Mouse (Mus musculus): ENCODE data around the gene Zfp526.
"Not testable (repeated sequence)": the region's sequence is repeated elsewhere in the genome, so short reads cannot be mapped to it uniquely, and the experiment has no call there.

Gene Zfp526

DNA sequence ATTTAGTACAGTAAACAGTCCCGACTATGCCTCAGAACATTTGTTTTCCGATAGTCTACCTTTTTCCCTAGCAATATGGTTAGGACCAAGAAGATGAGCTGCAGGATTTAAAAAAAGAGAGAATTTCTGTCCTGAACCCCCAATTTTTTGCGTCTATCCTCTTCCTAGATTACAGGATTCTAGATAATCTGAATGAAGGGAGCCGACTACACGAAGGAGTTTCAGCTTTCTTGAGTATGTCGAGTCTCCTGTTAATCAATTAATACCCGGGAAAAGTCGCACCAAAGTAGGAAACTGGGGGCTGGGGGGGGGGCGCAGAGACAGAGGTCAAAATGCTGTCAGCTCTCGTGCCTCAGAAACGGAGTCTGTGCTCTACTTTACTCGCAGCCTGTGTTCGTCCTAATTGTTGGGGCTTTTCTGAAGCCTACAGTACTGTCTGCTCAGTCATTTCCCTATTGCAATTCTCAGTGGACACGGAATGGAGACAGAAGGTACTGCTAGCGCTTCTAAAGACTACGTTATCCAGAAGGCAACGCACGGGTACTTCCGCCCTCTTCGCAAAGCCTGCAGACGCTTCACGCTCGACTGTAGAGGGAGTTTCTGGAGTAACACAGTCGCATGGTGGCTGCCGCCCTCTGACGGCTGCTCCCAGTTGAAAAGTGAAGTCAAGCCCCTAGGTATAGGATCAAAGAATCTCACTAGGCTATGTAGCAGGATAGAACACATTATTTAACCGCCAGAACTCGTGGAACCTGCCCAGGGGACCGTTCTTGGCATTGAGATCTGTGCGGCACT lies 17.8 kb downstream of the Zfp526 start:
- ATAC-seq (ENCODE audit: low TSS enrichment): peak; percentile 56

DNA sequence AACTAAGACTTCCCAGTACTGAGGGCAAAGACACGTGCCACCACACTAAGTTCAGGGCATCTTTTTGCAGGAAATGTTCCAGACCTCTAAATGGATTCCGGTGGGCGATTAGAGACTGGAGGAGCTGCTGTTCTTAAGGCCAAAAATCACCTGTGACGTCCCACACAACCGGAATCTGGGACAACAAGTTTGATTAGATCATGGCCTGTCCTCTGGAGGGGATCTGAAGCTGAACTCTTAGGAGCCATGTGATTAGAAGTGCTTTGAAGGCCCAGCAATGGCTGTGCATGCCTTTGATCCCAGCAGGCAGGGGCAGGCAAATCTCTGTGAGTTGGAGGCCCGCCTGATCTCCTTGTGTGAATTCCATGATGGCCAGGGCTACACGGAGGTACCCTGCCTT lies 19.4 kb downstream of the Zfp526 start:
- no peak for ATAC-seq (ENCODE audit: low TSS enrichment)

DNA sequence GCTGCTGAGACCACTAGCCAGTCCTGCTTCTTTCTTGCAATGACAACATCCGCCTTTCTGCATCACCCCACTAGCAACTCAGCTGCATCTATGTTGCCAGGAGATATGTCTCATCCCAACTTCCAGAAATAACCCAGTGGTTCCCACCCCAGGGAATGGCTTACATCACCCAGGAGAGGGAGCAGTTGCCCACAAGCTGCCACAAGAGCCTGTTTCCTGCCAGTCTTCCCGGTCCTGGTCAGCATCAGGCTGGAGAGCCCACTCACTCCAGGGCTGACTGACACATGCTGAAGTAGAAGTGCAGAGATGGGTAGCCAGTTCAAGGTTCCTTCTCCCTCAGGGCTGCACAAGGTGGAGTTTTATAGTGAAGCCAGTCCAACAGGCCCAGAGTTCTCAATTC lies 19.8 kb downstream of the Zfp526 start:
- ATAC-seq (ENCODE audit: low TSS enrichment): peak; percentile 39

DNA sequence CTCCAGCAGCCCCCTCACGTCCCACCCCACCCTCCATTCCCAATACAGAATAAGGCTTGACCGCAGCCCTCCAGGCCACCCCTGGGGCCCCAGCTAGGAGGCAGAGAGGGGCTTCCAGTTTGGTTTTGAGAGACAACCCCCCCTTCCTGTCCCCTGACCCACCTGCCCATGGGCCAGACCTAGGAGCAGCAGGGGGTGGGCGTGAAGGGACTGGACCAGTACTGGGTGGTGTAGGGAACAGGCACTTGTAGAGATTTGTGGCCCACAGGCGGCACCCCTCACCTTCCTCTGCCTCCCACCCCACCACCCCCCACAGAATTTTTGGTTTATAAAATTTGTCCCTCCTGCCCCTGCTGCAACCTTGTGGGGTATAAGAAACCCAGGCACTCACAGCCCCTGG lies 22.1 kb downstream of the Zfp526 start:
- ATAC-seq (ENCODE audit: low TSS enrichment): no peak

DNA sequence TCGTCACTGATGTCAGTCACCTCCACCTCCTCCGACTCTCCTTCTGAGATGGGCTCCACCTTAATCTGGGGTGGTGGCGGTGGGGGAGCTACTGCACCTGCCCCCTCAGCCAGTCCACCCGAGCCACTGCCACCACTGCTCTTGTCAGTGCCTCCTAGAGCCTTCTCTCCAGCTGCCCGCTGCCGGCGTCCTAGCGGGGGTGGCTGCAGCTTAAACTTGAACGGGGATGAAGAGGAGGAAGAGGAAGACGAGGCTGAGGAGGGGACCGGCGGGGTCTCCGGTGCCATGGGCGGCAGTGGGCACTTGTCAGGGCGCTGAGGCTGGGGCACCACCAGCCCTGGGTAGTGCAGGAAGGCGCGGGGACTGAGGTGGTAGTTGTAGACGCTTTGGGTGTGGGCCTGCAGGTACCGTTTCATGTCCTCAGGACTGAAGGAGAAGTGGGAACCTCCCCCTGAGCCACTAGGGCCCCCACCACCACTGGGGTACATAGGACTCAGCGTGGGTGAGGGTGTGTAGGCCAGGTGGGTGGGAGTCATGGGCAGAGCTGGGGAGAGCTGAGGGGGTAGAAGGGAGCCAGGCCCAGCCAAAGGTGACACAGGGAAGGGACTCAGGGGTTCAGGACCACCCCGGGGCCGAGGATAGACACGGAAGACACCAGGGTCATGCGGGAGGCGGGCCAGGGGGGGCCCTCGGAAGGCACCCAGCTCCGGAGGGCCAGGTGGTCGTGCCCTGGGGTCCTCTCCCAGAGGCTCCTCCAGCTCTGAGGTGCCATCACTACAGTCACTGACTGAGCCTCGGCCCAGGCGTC lies 23.5 kb downstream of the Zfp526 start:
- ATAC-seq (ENCODE audit: low TSS enrichment): no peak

DNA sequence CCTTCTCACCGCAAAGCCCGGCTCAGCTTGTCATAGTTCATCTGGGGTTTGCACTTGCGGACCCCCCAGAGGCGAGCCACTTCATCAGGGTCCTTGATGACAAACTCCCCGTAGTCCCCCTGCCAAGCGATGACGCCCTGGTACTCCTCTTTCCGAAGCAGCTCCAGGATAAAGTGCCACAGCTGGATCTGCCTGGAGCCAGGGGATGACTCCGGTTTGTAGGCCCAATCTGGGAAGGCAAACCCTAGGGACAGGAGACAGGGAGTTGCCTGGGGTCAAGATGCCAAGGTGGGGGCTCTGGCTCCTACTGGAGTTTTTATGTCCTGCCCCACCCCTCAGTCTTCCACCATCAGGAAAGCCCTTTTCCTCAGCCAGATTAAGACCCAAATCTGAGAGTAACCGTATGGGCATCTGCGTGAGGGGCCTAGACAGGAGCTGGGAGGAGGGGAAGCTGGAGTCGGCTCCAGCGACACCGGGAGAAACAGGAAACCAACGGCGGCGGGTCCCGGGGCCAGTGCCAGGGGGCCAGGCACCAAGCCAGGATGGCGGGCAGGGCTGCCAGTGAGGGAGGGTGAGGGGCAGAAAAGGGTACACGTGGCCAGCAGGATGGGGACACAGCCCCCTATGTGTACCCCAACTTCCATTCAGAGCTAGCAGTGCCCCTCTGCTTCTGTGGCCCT lies 25.0 kb downstream of the Zfp526 start:
- no peak for ATAC-seq (ENCODE audit: low TSS enrichment)

DNA sequence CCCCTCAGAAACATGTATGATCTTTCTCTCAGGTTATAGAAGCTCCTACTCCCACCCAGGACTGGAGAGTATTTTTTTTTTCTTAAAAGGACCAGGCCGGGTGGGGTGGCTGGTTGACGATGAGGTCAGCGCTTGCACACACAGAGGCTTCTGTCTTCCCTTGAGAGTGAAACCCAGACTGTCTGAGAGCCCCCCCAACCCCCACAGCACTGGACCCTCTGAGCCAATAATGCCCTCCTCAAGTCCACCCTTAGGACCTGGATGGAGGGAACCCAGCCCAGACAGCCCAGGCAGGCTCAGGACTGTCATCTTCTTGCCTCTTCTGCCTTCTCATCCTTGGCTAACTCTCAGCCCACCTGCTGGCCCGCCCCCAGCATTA lies 25.5 kb downstream of the Zfp526 start:
- no peak for ATAC-seq (ENCODE audit: low TSS enrichment)

DNA sequence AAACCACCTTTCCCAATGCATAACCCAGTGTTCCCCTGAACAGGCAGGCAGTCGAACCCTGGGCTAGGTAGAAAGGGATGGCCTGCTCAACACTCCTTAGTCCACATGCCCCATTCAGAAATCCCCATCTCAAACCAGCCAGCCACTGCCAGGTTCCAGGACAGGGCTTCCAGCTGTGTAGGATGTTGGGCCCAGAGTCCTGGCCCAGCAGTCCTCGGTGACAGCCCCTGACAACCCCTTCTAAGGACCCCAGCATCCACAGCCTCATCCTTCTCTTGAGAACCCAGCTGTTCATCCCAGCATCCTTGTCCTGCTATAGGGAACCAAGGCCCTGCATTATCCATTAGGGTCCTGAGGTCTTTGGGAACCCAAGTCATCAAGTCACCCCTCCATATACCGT lies 26.3 kb downstream of the Zfp526 start:
- no peak for ATAC-seq (ENCODE audit: low TSS enrichment)

DNA sequence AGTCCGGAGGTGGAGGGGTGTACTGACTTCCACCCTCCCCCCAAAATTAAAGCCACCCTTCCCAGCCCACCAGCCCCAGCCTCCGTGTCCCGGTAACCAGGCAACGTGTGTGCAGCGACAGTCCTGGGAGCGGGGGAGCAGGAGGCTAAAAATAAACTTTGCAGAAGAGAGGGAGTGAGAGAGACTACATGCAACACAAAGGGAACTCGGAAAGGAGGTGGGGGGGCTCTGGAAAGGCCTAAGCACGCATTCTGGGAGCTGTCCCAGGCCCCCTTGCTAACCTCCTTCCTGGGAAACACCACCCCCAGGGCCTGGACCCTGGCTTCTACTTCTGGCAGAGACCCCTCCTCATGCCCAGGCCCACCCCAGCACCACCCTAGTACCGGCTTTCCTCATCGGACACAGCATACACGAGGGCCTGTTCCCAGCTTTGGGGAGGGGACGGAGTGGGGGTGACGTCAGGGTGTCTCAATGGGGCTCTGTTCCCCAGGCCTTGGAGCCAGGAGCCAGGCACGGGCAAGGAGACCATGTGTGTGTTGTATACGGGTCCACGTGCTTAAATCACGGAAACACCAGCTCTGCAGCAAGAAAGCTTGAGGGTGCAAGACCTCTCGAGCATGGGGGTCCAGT lies 26.9 kb downstream of the Zfp526 start:
- ATAC-seq (ENCODE audit: low TSS enrichment): peak; percentile 53

DNA sequence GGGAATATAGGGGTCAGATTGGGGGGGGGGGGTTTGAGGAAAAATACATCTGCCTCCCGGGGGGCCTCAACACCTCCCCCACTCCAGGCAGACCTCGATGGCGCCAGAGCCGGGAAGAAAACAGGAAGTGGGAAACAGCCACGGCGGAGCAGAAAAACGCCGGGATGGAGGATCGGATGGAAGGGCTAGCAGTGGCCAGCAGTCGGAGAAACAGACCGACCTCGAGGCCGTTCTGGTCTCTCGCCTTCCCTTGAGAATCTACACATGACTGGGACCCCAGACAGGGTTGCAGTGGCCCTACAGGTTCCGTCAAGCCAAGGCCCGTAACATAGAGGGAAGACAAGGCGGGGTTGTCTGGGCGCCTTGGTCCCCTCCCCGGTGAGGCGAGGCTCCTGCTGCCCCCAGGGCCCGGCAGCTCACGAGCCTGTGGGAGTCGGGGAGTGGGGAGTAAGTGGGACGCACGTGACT lies 27.7 kb downstream of the Zfp526 start:
- ATAC-seq (ENCODE audit: low TSS enrichment): no peak

DNA sequence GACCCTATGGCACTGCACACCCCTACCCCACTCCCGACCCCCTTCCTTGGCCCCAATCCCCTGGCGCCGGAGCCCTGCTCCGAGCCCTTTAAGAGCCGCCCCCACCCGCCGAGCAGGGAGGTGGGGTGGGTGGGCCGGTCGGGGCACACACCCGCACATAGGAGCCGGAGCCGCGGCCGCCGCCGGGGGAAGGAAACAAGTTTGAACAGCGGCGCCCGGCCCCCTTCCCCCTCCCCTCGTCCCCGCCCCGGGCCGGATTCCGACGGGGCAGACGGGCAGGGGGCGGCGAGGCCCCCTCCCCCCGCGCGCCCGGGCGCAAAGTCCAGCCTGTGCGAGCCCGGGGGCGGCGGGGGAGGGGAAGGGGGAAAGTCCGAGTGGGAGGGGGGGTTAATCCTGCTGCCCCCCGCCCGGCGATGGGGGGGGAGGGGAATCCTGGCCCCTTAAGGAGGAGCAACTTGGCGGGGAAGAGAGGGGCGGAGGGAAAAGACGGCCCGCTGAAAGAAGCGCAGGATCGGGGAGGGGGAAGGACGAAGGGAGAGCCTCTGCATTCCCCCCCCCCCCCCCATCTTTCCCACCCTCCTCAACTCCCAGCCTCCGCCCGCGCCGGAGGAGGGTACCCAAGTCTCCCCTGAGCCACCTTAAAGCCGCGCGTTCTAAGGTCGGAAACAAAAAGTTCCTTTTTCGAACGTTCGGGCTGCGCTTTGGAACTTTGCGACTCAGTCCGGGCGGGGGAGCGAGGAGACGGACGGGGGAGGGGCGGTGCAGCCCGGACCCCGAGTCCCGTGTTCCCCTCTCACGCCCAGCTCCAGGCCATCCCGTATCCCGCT lies 28.3 kb downstream of the Zfp526 start:
- ATAC-seq (ENCODE audit: low TSS enrichment): no peak

DNA sequence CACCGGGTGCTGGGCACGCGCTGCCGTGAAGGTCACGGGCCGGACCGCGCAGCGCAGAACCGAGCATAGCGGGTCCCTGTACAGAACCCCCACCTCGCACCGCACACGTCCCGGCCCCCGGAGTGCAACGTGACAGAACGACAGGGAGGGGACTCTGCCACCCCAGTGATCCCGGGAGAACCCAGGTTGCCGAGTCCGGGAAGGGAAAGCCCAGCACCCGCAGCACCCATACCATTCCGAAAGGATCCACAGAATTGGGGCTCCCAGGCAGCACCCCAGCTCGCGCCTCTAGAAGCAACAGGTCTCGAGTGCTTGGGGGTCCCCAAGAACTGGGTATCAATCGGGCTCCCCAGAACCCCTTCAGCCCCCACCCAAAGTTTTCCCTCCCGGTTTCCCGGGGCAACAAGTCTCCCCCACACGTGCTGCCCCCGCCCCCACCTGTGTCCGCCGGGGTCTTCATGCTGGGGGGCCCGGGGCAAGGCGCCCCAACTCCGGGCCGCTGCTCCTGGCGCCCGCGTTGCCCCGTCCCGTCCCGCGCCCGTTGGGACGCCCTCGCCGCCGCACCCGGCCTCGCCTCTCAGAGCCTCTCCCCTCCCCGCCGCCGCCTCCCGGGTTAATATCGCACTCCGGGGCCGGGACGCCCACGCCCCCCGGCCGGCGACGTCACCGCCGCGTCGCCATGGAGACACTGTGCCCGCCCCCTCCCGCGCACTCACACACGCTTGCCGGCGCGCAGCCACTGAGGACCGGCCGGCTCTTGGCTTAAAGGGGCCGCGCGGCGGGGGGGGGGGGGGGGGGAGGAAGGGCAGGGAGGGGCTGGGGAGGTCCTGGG lies 29.1 kb downstream of the Zfp526 start, which contains the start of gene Erf:
TSS of gene Erf (minus strand) at position 621 of the 832 bp plus-strand sequence.
- ATAC-seq (ENCODE audit: low TSS enrichment): peak; percentile 44

DNA sequence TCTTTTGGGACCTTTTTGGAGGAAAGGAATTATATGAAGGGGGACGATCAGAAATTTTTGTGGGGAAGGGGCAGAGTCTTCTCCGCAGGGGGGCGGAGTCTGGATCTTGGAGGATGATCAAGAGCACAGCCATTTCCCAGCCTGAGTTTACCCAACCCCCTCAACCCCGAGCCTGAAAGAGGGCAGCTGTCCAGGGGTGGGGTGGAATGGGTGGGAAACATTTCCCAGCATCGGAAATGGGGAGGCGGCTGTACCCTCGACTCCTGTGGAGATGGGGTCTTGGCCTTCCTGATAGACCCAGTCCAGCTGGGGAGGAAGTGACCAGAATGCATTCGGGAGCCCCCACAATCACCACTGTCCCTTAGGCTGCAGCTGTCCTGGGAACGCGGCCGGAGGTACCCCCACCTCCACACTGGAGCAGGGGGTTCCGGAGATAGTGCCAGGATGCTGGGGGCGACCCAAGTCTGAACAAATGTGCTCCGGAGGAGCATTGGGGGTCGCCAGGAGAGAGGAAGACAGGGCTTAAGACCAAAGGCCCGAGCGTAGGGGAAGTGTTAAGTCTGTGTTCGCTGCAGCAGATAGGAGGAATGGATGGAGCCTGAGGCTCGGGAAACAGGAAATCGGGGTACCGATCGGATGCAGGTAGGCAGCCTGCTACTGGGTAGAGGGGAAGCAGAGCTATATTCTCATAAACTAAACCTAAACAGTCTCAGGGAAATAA lies 30.0 kb downstream of the Zfp526 start:
- ATAC-seq (ENCODE audit: low TSS enrichment): no peak

DNA sequence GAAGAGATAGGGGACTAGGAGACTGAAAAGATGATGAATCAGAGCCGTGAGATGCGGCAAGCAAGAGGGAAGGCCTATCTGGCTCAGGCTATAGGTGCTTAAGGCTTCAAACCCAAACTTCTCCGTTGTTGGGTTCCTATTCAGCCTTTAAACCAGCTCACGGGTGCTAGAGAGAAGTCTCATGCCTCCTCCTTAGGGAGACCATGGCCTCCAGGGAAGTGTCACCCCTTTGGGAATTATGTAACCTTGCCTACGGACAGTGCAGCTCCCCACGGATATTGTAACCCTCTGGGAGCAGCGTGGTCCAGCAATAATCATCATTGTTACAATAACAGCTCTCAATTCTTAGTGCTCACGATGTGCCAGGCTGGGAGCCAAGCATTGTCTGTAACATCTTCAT lies 30.6 kb downstream of the Zfp526 start:
- ATAC-seq (ENCODE audit: low TSS enrichment): no peak

DNA sequence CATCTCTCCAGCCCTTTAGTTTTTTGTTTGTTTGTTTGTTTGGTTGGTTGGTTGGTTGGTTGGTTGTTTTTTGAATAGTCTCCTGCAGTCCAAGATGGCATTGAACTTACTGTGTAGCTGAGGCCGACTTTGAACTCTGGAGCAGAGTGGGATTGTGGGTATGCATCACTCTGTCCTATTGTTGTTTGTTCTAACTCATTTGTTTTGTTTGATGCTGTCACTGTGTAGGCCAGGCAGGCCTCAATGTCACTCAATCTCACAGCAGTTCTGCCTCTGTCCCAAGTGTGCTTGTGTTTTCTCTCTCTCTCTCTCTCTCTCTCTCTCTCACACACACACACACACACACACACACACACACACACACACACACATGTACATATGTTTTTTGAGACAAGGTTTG lies 40.7 kb downstream of the Zfp526 start:
- no peak for ATAC-seq (ENCODE audit: low TSS enrichment)

DNA sequence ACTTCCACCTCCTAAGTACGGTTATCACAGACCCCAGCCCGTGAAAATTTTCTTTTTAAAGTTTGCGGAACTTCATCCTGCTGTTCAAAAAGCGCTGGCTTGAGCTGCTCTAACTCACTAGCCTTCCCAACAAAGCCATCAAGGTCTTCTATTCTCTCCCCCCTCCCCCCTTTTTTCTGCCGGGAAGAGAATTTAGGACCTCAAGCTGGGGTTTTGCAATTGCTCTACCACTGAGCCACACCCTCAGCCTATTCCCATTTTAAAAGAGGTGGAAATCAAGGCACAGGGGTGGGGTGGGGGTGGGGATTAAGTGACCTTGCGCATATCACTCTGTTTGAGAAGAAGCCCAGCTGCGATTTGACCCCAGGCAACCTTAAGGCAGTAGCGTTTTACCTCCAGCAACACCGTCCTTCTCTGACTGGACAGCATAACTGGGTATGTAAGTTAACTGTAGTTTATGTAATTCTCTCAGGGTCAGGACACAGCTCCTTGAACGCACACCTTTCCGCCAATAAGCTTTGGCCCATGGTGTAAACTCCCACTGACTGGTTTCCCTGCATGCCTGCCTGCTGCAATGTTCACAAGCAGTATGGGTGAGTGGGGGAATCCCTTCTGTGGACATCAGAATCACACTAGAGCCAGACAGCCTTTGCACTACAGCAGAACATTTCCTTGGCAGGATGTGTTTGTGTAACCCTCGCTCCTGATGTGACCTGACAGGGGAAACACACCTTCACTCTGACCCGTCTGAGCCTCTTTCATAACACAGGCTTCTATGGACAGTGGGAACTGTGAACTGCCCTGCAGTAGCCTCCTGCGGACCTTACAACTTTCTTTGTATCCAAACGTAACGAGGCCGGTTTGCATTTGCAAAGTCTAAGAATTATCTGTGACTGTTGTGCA lies 43.0 kb downstream of the Zfp526 start:
- ATAC-seq (ENCODE audit: low TSS enrichment): no peak

DNA sequence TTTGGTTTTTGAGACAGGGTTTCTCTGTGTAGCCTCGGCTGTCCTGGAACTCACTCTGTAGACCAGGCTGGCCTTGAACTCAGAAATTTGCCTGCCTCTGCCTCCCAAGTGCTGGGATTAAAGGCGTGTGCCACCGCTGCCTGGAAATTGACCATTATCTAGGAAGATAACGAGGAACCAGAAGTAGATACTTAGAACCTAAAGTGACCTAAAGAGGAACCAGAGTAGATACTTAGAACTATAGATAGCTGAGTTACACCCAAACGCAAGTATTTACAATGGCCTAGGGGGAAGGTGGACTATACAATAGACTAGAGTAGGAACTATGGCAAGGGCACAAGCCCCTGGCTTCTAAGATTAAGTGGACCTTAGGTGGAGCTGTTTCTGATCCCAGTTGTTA lies 44.5 kb downstream of the Zfp526 start:
- ATAC-seq (ENCODE audit: low TSS enrichment): not testable (repeated sequence)

DNA sequence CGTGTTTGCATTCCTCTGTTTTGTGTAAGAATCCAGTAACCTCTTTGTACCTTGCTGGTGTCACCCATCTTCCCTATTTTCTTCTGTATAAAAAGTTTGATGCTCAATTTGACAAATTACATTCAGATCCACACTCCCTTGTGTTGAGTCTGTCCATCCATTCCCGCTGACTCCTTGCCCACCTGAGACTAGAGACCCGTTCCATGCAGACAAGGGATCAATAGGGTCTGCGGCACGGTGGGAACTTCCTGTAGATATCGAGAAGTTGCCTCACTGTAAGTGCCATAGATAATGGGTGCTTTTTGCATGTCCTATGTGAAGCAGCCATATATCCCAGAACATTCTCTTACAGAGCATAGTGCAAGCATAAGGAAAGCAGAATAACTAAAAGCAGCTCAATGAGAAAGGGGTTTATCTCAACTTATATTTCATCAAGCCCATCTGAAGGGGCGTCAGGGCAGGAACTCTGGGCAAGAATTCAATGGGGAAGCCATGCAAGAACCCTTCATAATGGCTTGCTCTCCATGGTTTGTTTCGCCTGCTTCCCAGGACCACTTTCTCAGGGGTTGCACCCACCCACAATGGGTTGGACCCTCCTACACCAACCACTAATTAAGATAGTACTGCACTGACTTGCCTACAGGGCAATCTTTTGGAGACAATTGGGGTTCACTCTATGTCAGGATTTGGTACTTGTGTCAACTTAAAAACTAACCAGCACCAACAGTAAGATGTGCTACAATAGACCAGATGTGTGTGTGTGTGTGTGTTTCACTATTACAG lies 45.1 kb downstream of the Zfp526 start:
- no peak for ATAC-seq (ENCODE audit: low TSS enrichment)
